Mouse (Mus musculus) thymus, adult 2 months (tissue): ENCODE measurements around the gene Atxn1. TPM values are rescaled to one million over a fixed set of nuclear protein-coding genes. Genes with fewer than 3 reads are reported as not detected.

Experiments used
- DNase-seq: peaks from one replicate; pipeline ENCODE4 v3.0.0; 2021
- H3K27ac ChIP-seq: fragments of 200-500 bp; 2 replicates; pipeline ENCODE4 v1.5.1; 2012; ENCODE audit warnings: low read length, control low read depth; ENCODE audit not compliant: control insufficient read depth, insufficient read depth
- H3K27me3 ChIP-seq: fragments of 200-500 bp; 2 replicates; pipeline ENCODE4 v1.6.1; 2012; ENCODE audit warnings: mild to moderate bottlenecking, low read length, moderate library complexity, mixed read lengths; ENCODE audit not compliant: control insufficient read depth, insufficient read depth
- H3K36me3 ChIP-seq: fragments of 200-500 bp; 2 replicates; pipeline ENCODE4 v1.6.1; 2012; ENCODE audit warnings: mild to moderate bottlenecking, low read length, moderate library complexity; ENCODE audit not compliant: control insufficient read depth, insufficient read depth
- H3K4me1 ChIP-seq: fragments of 200-500 bp; replicated peaks from 2 replicates; pipeline ENCODE4 v1.6.1; 2012; ENCODE audit warnings: low read length; ENCODE audit not compliant: control insufficient read depth, insufficient read depth
- H3K4me3 ChIP-seq: fragments of 200-500 bp; 2 replicates; pipeline ENCODE4 v1.5.1; 2012; ENCODE audit warnings: mild to moderate bottlenecking, low read length, control low read depth, moderate library complexity; ENCODE audit not compliant: control insufficient read depth, insufficient read depth
- CTCF ChIP-seq: fragments of 200-500 bp; IDR thresholded peaks from 2 replicates; pipeline ENCODE4 v1.5.1; 2012; ENCODE audit warnings: mild to moderate bottlenecking, control low read depth, low read length, moderate library complexity, borderline replicate concordance; ENCODE audit not compliant: control insufficient read depth, poor library complexity, insufficient read depth; ENCODE audit errors: extremely low read depth
- POLR2A ChIP-seq: fragments of 200-500 bp; IDR thresholded peaks from 2 replicates; pipeline ENCODE4 v1.6.1; 2012; ENCODE audit warnings: mild to moderate bottlenecking, low read length, control low read depth, moderate library complexity; ENCODE audit not compliant: control insufficient read depth, poor library complexity, insufficient read depth; ENCODE audit errors: extremely low read depth
- WGBS: fragments of 180-500 bp; shearing (Covaris S2); methylation state at CpG from one replicate; pipeline ENCODE4 v1.1.7; 2018; 5-methylcytosine and 5-hydroxymethylcytosine counted together
- polyA plus RNA-seq: library from polyadenylated mRNA; depleted of rRNA; stranded (reverse); fragments of >200 nt; gene quantifications from 2 replicates; pipeline ENCODE4 v1.2.3, GENCODE M21; 2012

Gene Atxn1
- polyA plus RNA-seq, 1 experiment = 13.5 TPM

DNA sequence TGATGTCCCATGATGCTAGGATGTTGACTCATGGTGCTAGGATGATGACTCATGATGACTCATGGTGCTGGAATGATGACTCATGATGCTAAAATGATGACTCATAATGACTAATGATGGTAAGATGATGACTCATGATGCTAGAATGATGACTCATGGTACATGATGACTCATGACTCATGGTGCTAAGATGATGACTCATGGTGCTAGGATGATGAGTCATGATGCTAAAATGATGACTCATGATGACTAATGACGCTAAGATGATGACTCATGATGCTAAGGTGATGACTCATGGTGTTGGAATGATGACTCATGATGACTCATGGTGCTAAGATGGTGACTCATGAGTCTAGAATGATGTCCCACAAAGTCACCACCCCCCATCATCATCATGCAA is 341.0 kb downstream of the Atxn1 start:
- no peak for TF ChIP-seq POLR2A
- TF ChIP-seq CTCF = no peak
- no peaks in the 10 kb centered on the region for H3K27me3 ChIP-seq
- no peak overlapping the region for H3K4me3 ChIP-seq
- H3K36me3 ChIP-seq = no peaks in the 10 kb centered on the region
- H3K27ac ChIP-seq = no peak overlapping the region
- no peaks in the 10 kb centered on the region for H3K4me1 ChIP-seq
- 89% methylated on average over 1 of the region's 1 CpGs for WGBS
- DNase-seq = no peak

DNA sequence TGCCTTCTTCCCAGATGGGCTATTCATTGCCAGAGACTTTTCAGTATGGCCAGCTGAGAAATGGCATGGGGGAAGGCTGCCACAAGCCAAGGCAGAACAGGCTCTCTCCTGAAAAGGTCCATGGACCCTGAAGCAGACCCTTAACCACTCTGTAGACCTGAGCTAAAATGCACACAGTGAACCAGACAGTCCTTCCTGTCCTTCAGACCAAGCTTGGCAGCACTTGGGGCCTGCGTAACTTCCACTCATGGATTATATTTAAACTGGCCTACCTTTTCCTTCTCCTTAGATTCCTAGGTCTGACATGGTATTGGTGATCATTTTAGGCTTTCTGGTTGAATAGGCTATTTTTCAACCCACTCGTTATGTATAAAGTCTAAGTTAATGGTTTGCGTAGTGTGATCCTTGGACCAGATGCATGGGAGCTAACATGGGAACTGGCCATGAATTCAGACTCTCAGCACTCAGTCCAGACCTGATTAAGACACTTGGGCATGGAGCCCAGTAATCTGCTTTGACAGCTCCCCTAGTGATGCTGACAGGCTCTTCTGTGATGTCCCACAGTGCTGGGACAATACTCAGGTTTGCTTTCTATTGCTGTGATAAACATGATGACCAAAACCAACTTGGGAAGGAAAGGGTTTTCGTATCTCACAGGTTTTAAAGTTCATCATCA is 341.8 kb downstream of the Atxn1 start:
- 96% methylated on average over 4 of the region's 4 CpGs for WGBS
- Histone ChIP-seq H3K27me3 (no peaks in the 10 kb centered on the region), H3K36me3 (no peaks in the 10 kb centered on the region), H3K4me1 (no peaks in the 10 kb centered on the region), H3K4me3 (no peak overlapping the region), H3K27ac (no peak overlapping the region)
- no peak for DNase-seq
- TF ChIP-seq POLR2A (no peak), CTCF (no peak)

DNA sequence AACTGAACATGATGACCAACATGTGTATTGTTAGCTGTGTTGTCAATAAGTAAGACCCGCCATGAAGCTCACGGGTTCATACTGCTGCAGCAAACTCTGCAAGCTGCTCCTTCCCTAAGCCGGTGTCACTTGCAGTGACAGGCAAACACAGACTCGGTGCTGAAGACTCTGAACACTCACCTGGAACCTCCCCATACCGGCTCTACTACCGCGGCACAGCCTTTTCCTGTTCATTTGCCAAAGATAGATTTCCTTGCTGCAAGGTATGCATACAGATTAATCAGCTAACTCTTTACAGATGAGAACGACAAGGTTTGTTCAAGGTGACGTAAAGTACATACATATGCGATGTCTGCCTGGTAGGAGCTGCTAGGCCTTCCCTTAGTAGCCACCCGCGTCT is 344.1 kb downstream of the Atxn1 start:
- Histone ChIP-seq H3K36me3 (no peaks in the 10 kb centered on the region), H3K27me3 (no peaks in the 10 kb centered on the region), H3K4me3 (no peak overlapping the region), H3K27ac (no peak overlapping the region), H3K4me1 (no peaks in the 10 kb centered on the region)
- TF ChIP-seq POLR2A = no peak
- TF ChIP-seq CTCF = no peak
- WGBS = 96% methylated on average over 12 of the region's 12 CpGs
- no peak for DNase-seq

DNA sequence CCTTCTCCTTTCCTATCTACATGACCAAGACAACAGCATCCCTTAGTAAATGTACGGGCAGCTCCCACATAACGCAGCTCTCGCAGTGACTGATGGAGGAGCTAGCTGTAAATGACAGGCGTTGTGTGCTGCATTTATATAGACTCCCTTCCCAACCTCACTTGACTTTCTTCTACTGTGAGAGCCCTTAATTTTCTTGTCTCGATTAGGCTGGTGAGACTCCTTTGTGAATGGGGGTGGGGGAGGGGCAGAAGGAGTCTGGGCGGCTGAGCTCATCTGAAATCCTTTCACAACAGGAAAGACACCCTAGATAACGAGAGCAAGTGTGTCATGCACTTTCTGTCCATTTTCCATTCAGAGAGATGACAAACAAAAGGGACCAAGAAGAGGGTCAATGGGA is 344.5 kb downstream of the Atxn1 start:
- H3K27me3 ChIP-seq = no peaks in the 10 kb centered on the region
- DNase-seq = no peak
- no peaks in the 10 kb centered on the region for H3K4me1 ChIP-seq
- TF ChIP-seq CTCF = no peak
- no peak for TF ChIP-seq POLR2A
- H3K36me3 ChIP-seq = no peaks in the 10 kb centered on the region
- no peak overlapping the region for H3K4me3 ChIP-seq
- H3K27ac ChIP-seq = no peak overlapping the region
- WGBS = 94% methylated on average over 7 of the region's 7 CpGs

DNA sequence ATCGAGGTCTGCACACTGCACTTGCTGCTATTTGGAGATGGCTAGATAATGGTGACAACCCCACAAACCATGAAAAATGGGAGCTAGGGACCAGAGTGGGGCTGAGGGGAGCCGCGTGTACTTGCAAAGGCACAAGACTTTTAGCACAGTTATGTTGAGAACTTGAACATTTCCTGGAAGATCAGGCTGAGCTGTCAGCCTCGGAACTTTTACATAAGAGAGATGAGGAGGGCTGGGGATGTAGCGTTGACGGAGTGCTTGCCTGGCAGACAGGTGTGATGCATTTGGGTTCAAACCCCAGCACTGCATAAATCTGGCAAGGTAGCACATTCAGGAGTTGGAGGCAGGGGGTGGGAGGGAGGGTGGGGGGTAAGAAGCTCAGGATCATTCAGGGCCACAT is 346.8 kb downstream of the Atxn1 start:
- TF ChIP-seq POLR2A (no peak), CTCF (no peak)
- H3K4me1 ChIP-seq = no peaks in the 10 kb centered on the region
- DNase-seq = no peak

DNA sequence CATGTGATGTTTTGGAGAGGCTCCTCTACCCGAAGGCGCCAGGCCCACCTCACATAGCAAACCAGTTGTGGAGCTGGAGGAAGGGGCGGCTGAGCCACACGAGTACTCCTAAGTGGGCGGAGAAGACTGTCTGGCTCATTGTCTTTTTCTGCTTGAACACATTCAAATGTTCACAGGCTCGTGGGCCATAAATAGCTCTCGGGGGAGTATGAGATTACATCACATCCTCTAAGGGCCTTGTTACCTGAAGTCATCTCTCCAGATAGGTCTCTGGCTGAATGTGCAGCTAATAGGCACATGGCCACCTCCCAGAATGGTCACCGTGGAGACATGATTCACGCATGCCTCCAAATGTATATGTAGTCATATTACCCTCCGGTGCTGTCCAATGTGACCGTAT is 350.0 kb downstream of the Atxn1 start:
- WGBS = 89% methylated on average over 11 of the region's 11 CpGs
- no peak for DNase-seq
- Histone ChIP-seq H3K27ac (no peak overlapping the region), H3K27me3 (no peaks in the 10 kb centered on the region), H3K4me3 (no peak overlapping the region), H3K4me1 (no peaks in the 10 kb centered on the region), H3K36me3 (no peaks in the 10 kb centered on the region)
- TF ChIP-seq POLR2A (no peak), CTCF (no peak)

More for the DNA sequence above, 346.8 kb downstream of the Atxn1 start:
- Histone ChIP-seq H3K36me3 (no peaks in the 10 kb centered on the region), H3K4me3 (no peak overlapping the region), H3K27me3 (no peaks in the 10 kb centered on the region), H3K27ac (no peak overlapping the region)
- WGBS = 91% methylated on average over 6 of the region's 6 CpGs

DNA sequence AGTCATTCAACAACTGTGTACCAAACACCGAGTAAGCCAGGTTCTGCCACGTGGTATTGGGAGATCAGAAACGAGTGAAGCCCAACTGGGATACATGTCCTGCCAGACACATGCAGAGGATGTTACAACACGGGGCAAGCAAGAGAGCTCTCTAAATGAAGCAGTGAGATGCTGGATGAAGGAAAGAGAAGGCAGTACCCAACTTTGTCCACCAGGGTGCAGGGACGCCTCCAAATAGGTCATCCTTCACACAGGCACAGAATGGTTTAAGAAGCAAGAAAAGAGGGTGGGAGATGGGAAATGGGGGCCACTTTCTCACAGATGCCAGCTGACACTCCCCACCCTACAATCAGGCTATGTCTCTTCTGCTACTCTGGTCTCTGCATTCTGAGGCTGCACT is 351.5 kb downstream of the Atxn1 start:
- H3K4me1 ChIP-seq = no peaks in the 10 kb centered on the region
- peak; percentile 23 for DNase-seq
- H3K36me3 ChIP-seq = no peaks in the 10 kb centered on the region
- WGBS = 57% methylated on average over 5 of the region's 5 CpGs
- H3K4me3 ChIP-seq = no peak overlapping the region
- no peaks in the 10 kb centered on the region for H3K27me3 ChIP-seq
- TF ChIP-seq POLR2A (no peak), CTCF (no peak)
- H3K27ac ChIP-seq = no peak overlapping the region
